25 mouse cellular contexts compared by ENCODE assay signal in the genomic region with DNA sequence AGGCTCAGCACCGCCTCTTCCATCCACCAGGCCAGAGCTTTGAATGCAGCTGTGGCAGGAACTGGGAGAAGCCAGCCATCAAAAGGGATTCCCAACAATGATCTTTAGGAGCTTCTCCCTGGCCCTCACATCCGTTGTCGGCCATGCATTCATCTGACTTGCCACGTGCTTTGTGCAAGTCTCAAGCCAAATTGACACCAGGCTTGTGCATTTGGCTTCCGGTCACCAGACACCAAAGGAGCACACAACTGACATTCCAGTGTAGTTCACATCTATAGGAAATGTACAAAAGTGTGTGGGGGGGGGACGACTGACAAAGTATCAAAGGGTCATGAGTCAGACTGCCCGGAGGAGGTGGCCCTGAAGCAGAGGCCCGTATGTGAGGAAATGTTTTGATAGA. TPM values are rescaled to one million over a fixed set of nuclear protein-coding genes. Genes with fewer than 3 reads are reported as not detected.
A peak's percentile ranks its signal among the peaks of the same experiment; 100 is the strongest.
DNase-seq lines count a peak whose midpoint lies in the region; ATAC-seq lines count a peak whose summit lies in the region.
"Had no signal": no experiment of that assay in that cellular context is flagged by ENCODE, and none has a peak within 500 bp of the region (broad histone marks: within the 10 kb centered on the region; RNA-seq: fewer than 3 reads in every experiment).

No protein-coding gene starts in this region.

- peaks cover 27% of the 10 kb centered on the region for H3K4me1 ChIP-seq in midbrain, embryonic 10.5 days
- H3K4me1 ChIP-seq in midbrain, embryonic 15.5 days, result peaks cover 27% of the 10 kb centered on the region

- H3K27me3 ChIP-seq in midbrain, embryonic 10.5 days (ENCODE audit: low read depth, poor library complexity, severe bottlenecking), result peaks cover 41% of the 10 kb centered on the region
- H3K27me3 ChIP-seq in midbrain, embryonic 15.5 days (replicated peaks), result no peaks in the 10 kb centered on the region
- H3K27me3 ChIP-seq: forebrain, embryonic 15.5 days; hindbrain, embryonic 15.5 days had no signal

- no peak overlapping the region for H3K4me2 ChIP-seq in midbrain, embryonic 15.5 days
- H3K4me2 ChIP-seq: embryonic facial prominence, embryonic 15.5 days; forebrain, embryonic 15.5 days; hindbrain, embryonic 15.5 days had no signal

- 50% methylated on average over 8 of the region's 8 CpGs for WGBS in midbrain, embryonic 10.5 days
- 38% methylated on average over 8 of the region's 8 CpGs for WGBS in midbrain, embryonic 15.5 days

- H3K9ac ChIP-seq in midbrain, embryonic 15.5 days, result no peak overlapping the region
- H3K9ac ChIP-seq: embryonic facial prominence, embryonic 15.5 days; forebrain, embryonic 15.5 days; hindbrain, embryonic 15.5 days had no signal

- ATAC-seq in midbrain, embryonic 15.5 days (replicated peaks), result no peak
- ATAC-seq in monocyte, adult 5-6 weeks (replicated peaks; ENCODE audit: insufficient number of reproducible peaks, low FRiP score, low TSS enrichment, poor library complexity, severe bottlenecking), result no peak
- ATAC-seq: activated CD4-positive, CD25-positive, alpha-beta regulatory T cell, adult 4 months; forebrain, embryonic 15.5 days; inflammation-experienced regulatory T-cells, adult 6 months; intestine, postnatal 0 days had no signal

- no peaks in the 10 kb centered on the region for H3K36me3 ChIP-seq in midbrain, embryonic 10.5 days
- H3K36me3 ChIP-seq in midbrain, embryonic 15.5 days (replicated peaks), result no peaks in the 10 kb centered on the region
- H3K36me3 ChIP-seq: embryonic facial prominence, embryonic 15.5 days; forebrain, embryonic 10.5 days; forebrain, embryonic 15.5 days; heart, embryonic 10.5 days; hindbrain, embryonic 15.5 days had no signal

- H3K27ac ChIP-seq in midbrain, embryonic 10.5 days (replicated peaks), result peak overlapping the region; percentile 55; the same call in 1 of the 2 replicates
- no peak overlapping the region for H3K27ac ChIP-seq in midbrain, embryonic 15.5 days
- H3K27ac ChIP-seq: forebrain, embryonic 10.5 days; forebrain, embryonic 15.5 days; heart, embryonic 10.5 days; hindbrain, embryonic 15.5 days had no signal

- H3K9me3 ChIP-seq in midbrain, embryonic 10.5 days (replicated peaks), result no peaks in the 10 kb centered on the region
- no peaks in the 10 kb centered on the region for H3K9me3 ChIP-seq in midbrain, embryonic 15.5 days
- H3K9me3 ChIP-seq: embryonic facial prominence, embryonic 15.5 days; forebrain, embryonic 10.5 days; forebrain, embryonic 15.5 days; heart, embryonic 10.5 days; hindbrain, embryonic 15.5 days had no signal

- H3K4me3 ChIP-seq in midbrain, embryonic 10.5 days, result no peak overlapping the region
- no peak overlapping the region for H3K4me3 ChIP-seq in midbrain, embryonic 15.5 days
- H3K4me3 ChIP-seq: embryonic facial prominence, embryonic 15.5 days; erythroblast, embryonic 14.5 days; forebrain, embryonic 10.5 days; forebrain, embryonic 15.5 days; heart, embryonic 10.5 days; hindbrain, embryonic 15.5 days had no signal

- peak; percentile 13 for DNase-seq in cerebellum, adult 9-10 months
- DNase-seq in cerebellum, postnatal 10 days, result no peak
- DNase-seq in midbrain, embryonic 10.5 days (ENCODE audit: low spot score), result peak; percentile 32
- DNase-seq in embryo, embryonic 10.5 days (ENCODE audit: low spot score), result peak; percentile 66
- no peak for DNase-seq in liver
- DNase-seq: adrenal gland, postnatal 14 days; cerebellum, adult 11-12 months; cerebellum, adult 9-11 months; gastrocnemius, postnatal 36 days; heart, adult 11 months; heart, postnatal 10 days; heart, postnatal 4 days had no signal

RNA-seq across cellular contexts. Expression of a gene that starts 58.4 kb away (rescaled TPM):
- 0.14 and 0.15 TPM in 2 replicates for polyA plus RNA-seq in midbrain, embryonic 10.5 days (2016; fragmentation: Nextera tagmentation; extraction: Ambion mirVana)
- polyA plus RNA-seq in midbrain, embryonic 15.5 days (2015; fragmentation: Nextera tagmentation; extraction: Ambion mirVana), result 0.74 and 1.4 TPM in 2 replicates
- total RNA-seq in monocyte, adult 5-6 weeks (2017), result 4.8 to 16.6 TPM (median 5.1 TPM) in 3 replicates
- total RNA-seq: MEL had no signal
- polyA plus RNA-seq: C2C12; erythroblast, embryonic 14.5 days had no signal

Comparison
In these comparisons a context has a peak if more than half of its experiments do, and no peak if none do; other contexts are left out.
1. DNase-seq: peak in cerebellum, adult 9-10 months (single experiment), midbrain, embryonic 10.5 days (single experiment) and embryo, embryonic 10.5 days (single experiment); none in cerebellum, postnatal 10 days (0 of 2) and liver (single experiment).